Mouse (Mus musculus): ENCODE data around the gene Cdk5r1. TPM values are rescaled to one million over a fixed set of nuclear protein-coding genes. Genes with fewer than 3 reads are reported as not detected.
A peak's percentile ranks its signal among the peaks of the same experiment; 100 is the strongest.

The Cdk5r1 gene
- total RNA-seq, 2 experiments from 2014 or later: 359 to 367 TPM

DNA sequence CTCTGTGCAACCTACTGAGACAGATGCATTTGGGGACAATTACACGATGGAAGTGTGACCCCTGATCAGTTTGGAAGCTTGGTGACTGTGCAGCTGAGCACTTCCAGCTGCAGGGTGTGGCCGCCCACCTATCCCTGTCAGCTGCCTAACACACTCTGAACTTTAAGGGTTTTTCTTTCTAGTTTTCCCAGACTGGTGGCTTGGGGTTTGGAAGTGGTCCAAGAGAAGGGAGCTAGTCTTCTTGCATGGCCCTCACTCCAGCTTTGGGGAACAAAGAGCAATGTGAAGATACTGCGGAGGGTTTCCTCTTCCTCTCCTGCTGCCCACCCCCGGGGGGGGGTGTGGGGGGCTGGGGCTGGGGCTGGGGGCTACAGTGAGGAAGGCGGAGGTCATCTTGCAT is 2.6 kb downstream of the Cdk5r1 start:
- intact Hi-C loops (cut with DNase I): loop anchor here (5.0 kb wide), 3 partner anchors 38 to 193 kb away; no protein-coding TSS in a partner anchor
- DNase-seq (ENCODE audit: low spot score in 2 of 2): no peak

DNA sequence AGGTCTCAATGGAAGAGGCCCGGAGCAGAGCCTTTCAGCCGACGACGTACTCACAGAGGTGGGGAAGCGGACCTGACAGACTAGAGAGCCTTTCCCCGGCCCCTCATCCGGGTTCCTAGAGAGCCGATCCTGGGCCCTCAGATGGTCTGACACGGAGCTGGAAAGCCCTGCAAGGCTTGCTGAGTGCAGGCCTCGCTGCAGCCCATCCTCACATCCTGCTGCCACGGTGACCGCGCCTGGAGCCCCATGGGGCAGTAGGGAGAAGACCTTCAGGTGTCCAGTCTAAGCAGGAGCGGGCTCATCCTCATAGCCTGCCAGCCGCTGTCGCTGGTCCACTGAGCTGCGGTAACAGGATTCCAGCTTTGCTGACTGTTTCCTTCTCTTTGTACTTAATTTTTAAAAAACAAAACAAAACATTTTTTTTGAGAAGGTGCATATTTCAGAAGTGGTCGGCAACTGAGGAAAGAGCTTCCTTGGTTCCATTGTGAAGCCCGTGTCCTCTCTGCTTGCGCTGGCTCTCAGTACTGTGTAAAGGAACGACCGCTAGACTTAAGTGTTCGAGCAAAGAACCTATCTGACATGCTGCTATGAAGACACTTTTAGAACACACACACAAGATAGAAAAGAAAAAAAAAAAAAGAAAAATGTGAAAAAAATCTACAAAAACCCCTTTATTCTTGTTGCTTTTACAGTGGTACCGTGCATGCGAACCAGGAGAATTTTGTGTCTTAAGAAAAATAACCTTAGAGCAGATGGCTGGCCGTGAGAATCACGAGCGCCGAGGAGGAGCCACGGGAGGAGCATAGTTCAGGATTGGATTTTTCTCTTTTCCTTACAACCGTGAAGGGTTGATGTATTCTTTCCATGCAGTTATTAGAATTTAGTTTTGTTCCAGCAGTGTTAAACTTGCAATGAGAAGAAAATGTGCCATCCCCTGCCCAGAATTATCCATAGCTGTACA is 3.4 kb downstream of the Cdk5r1 start:
- no peak for DNase-seq (ENCODE audit: low spot score in 2 of 2)
- intact Hi-C loops (cut with DNase I): loop anchor here (5.0 kb wide), 3 partner anchors 37 to 192 kb away; no protein-coding TSS in a partner anchor

DNA sequence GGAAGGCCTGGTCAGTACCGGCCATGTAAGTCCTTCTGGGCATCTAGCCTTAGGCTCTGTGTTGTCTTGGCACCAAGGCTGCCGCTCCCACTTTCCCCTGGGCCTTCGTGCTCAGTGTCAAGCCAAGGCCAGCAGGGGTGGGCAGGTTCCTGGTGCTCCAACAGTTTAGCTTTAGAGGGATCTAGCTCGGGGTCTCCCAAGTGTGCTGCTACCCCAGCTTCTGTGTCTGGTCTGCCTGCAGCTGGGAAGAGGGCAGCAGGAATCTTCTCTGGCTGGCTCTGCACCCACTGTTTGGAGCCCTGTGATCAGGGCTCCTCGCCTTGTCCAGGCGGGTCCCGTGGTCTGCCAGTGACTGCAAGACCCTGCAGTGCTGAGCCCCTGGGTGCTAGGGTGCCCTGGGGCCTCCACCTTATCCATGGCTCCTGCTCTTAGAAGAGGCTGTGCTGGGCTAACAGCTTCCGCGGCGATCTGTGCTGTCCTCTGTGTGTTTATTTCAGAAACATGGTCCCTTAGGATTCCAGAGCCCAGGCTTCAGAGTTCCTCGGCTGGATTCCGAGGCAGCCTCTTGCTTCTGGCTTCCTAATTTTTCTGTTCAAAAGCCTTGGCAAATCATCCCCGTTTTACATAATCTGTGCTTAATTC is 4.7 kb downstream of the Cdk5r1 start:
- no peak for DNase-seq (ENCODE audit: low spot score in 2 of 2)
- intact Hi-C loops (cut with DNase I): no loop called here

DNA sequence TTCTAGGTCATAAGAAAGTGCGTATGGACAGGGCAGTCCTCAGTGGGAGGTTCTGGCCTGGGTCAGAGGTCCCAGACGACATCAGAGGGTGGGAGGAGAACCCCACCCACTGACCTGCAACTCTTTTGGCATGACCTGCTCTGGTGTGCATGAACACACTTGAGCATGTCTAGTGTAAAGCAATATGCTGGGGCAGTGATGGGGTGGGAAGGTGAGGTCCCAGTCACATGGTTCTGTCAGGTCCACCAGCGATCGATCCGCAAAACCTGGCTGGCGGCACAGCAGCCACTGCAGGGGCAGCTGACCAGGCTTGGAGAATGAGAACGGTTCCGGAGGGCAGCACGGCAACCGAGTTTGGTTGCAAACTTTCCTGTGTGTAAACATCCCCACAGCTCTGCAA is 5.5 kb downstream of the Cdk5r1 start:
- no peak for DNase-seq (ENCODE audit: low spot score in 2 of 2)

DNA sequence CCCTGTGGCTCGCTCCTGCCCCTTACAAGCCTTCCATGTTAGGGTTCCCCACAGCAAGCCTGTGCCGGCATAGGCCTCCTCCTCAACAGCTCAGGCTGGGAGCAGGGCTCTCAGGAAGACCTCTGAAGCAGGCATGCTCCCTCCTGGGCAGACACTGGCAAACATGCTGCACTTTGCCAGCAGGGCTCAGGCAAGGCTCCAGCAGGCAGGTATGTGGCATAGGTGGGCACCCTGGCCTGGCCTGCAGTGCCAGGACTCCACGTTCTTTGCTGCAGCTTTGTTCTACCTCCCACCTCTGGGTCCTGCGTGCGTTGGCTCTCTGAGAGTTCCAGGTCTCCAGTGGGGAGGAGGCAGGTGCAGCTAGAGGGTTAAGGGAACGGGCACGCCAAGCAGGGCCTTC is 6.1 kb downstream of the Cdk5r1 start:
- intact Hi-C loops (cut with DNase I): no loop called here
- DNase-seq (ENCODE audit: low spot score in 2 of 2): no peak

More for the DNA sequence above, 5.5 kb downstream of the Cdk5r1 start:
- intact Hi-C loops (cut with DNase I): no loop called here

DNA sequence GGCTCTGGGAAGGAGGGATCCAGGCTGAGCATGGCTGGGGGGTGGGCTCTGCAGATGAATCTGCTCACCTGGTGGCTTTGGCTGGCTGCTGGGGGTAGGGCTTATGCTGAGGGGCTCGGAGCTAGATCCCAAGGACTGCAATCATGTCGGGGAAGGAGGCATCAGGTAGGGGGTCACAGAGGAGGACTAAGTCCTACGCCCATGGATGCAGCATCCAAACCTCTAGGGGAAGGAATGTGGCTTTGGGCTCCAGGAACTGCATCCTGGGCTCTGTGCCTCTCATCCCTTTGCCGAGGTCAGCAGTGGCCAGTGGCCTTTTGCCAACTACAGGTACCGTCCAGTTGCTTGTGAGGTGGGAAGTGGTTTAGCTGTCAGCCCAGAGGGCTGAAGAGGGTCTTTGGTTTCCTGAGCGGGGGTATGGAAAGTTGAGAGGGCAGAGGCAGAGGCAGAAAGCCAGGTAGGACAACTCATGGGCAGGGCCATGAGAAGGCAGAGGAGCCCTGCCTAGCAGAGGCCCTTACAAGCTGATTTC is 6.8 kb downstream of the Cdk5r1 start:
- intact Hi-C loops (cut with DNase I): loop anchor here (2.0 kb wide), 1 partner anchor 119 kb away; no protein-coding TSS in a partner anchor
- DNase-seq (ENCODE audit: low spot score in 2 of 2): no peak

DNA sequence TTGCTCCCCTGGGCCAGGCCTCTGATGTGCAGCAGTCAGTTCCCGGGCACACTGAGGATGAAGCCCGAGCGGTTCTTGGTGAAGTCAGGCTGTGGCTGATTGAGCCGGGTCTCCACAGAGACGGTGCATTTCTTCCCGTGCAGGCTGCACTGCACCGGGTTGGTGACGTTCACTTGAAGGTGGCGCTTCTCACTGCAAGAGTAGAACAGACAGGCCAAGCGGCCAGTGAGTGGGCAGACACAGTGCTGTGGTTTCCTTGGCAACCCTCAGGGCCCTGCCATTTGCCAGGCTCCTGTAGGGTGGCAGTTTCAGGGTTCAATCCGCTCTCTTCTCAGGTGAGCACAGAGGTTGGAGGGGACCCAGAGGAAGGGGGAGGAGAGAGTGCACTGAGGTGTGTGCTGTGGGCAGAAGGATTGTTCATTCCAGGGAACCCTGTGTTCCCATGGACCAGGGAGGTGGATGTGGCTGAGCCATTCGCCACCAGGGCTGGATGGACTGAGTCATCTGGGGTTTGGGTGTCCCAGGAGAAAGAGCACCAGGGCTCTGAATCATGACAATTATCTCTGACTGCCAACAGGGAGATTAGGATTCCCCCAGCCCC is 7.5 kb downstream of the Cdk5r1 start:
- DNase-seq (ENCODE audit: low spot score in 2 of 2): peak; percentile 88 to 94
- intact Hi-C loops (cut with DNase I): loop anchor here (2.0 kb wide), 1 partner anchor 119 kb away; no protein-coding TSS in a partner anchor

DNA sequence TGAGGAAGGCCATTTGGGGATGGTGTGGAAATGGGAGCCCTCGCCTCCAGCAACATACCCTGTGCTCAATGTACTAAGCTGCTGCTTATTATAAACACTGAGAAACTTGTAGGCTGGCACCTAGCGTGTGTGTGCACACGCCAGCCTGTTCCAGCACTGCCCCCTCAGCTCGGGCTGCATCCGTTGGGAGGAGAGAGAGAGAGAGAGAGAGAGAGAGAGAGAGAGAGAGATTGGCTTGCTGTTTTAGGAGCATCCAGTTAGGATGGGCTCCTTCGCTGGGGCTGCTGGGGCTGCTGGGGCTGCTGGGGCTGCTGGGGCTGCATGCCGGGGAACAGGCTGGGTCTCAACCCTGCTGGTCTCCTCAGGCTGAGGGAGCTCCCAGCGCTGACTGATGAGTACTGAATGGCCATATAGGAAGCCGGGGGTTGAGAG is 8.3 kb downstream of the Cdk5r1 start:
- DNase-seq (ENCODE audit: low spot score in 2 of 2): peak; percentile 68 to 83
- intact Hi-C loops (cut with DNase I): loop anchor here (2.0 to 5.0 kb wide), 2 partner anchors 77 to 118 kb away; no protein-coding TSS in a partner anchor

DNA sequence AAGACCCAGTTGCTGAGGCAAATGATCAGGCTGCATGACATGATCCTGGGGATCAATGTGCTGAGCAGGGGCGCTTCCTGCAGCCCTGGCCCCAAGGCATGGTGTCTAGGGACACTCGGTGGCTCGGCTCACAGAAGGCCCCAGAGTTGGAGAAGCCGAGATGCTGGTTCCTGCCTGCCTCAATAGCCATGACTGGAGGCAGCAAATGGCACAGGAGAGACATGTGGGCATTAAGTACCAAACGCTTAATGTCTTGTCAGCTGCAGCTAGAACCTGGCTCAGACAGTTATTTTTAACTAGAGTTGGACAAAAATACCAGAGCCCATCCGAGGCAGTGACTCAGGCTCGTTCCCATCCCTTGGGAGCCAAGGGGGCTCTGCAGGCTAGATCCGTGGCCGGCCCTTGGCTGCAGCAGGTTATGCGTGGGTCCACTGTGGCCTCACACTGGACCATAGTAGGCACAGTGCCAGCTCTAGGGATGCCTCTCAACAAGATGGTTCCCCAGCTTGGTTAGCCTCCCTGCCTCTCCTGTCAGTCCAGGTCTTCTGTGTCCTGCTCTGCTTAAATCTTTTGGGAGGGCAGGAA is 8.9 kb downstream of the Cdk5r1 start:
- no peak for DNase-seq (ENCODE audit: low spot score in 2 of 2)
- intact Hi-C loops (cut with DNase I): loop anchor here (2.0 to 5.0 kb wide), 2 partner anchors 77 to 117 kb away; no protein-coding TSS in a partner anchor

DNA sequence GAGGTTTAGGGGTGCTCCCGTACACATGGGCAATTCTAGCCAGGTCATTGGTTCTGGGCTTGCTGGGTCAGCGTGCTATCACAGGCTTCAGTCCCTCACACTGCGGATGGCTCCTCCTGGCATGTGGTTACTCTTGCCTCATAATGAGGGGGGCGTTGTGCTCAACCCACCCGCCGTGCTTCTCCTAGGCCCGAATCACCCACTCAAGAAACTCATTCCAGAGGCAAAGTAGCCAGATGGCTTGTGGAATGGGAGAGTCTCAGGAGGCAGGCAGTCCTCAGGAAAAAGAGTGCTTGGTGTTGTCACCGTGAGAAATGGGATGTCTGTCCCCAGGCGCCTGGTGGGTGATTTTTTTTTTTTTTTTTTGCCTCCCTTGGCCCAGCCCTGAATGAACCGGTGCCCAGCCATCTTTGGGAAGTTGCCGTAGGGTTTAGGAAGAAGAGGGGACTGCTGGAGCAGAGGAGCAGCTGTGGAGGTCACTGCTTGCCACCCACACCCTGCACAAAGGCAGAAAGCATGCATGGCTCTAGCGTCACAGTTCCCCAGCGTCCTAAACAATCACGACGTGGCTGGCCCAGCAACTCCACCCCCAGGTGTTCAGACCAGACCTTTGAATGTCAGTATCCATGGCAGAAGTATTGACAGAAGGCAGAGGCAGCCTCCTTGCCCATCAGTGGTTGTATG is 11.2 kb downstream of the Cdk5r1 start:
- peak in 1 of 2 experiments; percentile 55 for DNase-seq (ENCODE audit: low spot score in 2 of 2)
- intact Hi-C loops (cut with DNase I): loop anchor here (5.0 kb wide), 1 partner anchor 74 kb away; no protein-coding TSS in a partner anchor

DNA sequence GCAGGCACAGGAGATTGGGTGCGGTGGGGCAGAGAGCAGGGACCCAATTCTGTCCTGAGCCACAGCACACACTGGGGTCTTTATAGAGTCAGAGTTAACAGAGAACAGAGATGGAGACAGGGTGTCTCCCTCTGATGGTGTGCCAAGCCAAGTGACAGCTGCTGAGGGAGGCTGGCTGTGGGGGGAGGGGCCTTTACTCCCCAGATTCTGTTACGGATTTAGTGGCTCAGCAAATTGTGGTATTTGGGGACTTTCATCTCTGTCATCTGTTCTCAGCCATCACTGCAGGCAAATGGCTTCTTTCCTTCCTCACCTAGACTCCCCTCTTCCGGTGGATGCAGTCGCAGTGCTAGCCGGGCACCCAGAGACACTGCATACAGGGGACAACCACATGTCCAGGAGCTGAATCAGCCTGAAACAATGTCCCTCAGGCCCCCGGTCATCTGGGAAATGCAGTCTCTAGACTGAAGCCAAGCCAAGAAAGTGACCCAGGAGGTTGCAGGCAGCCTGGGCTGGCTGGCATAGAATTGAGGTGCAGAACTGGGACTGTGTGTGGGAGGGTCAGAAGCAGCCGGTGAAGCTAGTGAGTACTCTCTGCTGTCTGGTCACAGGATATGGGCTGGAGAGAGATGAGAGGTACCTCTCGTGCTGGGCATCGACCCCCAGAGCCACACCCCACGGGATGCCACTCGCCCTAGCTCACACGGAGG is 12.5 kb downstream of the Cdk5r1 start:
- DNase-seq (ENCODE audit: low spot score in 2 of 2): peak; percentile 76 to 81

DNA sequence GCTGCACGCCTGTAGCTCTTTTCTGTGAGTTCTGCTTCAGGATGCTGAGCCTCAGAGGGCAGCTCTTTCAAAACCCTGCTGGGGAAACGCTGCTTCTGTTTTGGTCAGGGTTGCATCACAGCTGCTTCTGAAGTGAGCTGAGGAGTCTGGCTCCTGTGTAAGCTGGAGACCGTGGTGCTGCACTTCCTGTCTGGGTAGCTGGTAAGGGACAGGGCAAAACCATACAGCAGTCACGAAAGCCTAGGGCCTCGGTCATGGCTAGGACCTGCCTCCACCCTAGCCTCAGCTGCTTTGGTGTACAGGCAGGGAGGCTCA is 13.0 kb downstream of the Cdk5r1 start:
- intact Hi-C loops (cut with DNase I): loop anchor here (5.0 kb wide), 1 partner anchor 72 kb away; no protein-coding TSS in a partner anchor
- DNase-seq (ENCODE audit: low spot score in 2 of 2): no peak

More for the DNA sequence above, 12.5 kb downstream of the Cdk5r1 start:
- intact Hi-C loops (cut with DNase I): loop anchor here (5.0 kb wide), 1 partner anchor 73 kb away; no protein-coding TSS in a partner anchor

DNA sequence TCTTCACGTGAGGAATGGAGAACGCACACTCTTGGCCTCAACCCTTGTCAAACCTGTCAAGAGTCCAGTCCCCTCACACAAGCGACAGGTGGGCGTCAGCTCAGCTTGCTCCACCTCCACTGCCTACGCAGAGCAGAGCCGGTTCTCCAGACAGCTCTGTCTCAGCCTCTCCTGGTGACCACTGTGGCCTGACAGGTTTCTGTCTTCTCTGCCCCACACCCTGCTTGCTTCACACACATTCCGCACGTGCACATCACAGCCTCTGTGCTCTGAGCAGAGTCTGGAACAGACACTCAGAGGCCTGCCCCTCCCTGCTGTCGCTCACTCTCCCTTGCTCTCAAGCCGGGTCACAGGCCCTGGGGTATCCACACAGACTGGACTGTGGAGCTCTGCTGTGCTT is 14.0 kb downstream of the Cdk5r1 start:
- DNase-seq (ENCODE audit: low spot score in 2 of 2): no peak
- intact Hi-C loops (cut with DNase I): no loop called here

DNA sequence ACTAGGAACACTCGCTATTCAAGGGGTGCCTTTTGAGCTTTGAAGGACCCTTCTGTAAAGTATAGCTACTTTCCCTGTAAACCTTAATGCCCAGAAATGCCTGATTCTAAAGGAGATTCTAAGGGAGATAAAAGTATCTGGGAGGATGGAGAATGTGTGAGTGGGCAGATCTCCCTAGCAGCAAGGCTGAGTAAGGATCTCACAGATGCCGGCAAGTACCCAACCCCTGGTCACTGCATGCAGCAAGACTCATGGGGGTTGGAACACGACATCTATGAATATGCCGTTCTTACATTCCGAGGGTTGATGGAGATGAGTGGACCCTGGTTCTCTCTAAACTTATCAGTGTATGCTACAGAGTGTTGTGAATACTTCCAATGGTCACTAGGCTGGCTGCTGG is 16.4 kb downstream of the Cdk5r1 start:
- no peak for DNase-seq (ENCODE audit: low spot score in 2 of 2)
- intact Hi-C loops (cut with DNase I): no loop called here

DNA sequence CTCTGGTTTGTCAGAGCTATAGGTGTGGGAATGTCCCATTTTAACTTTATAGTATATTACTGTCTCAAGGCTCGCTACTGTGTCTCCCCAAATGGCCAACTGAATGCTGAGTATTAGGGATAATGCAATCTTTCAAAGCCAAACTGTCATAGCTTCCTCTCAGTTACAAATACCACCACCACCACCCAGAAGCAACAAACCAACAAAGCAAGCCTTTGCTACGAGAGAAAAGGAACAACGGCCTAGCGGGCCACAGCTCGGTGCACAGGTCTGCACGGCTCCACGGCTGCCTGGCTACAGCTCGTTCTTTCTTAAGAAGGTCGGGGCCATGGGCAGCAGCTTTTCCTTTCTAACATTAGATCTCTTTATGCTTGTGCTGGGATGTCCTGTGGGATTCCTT is 18.0 kb downstream of the Cdk5r1 start:
- intact Hi-C loops (cut with DNase I): no loop called here
- no peak for DNase-seq (ENCODE audit: low spot score in 2 of 2)

DNA sequence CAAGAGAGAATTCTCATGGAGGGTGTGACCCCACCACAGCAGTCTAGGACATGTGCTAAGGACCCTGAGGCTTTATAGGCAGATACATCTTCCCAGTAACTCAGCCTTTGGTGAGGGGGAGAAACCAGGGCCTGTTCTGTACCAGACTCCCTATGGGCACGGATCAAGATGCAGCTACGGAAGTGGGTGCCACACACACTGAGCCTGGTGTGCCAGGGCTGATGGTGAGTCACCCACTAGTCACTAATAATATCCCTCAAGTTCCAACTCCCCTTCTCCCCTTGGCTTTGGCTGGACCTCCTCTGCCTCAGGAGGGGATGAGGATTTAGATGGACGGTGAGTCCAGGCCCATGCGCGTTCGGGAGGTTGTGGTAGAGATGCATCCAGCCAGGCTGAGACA is 19.1 kb downstream of the Cdk5r1 start:
- intact Hi-C loops (cut with DNase I): no loop called here
- no peak for DNase-seq (ENCODE audit: low spot score in 2 of 2)

DNA sequence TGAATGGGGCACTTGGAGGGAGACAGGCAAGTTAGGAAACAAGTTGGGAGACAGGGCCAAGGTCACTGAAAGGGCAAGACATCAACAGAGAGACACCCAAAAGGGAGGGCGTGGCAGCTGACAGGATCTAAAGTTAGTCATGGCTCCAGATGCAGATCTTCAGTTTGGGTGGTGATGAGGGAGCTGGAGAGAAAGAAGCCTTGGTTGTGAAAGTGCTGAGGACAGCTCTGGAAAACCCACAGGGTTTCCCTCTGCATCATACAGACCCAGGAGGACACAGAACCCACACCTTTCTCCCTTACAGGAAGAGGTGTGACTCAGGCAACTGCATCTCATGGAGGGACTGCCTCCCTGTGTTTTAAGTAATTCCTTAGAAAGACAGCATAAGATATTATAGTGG is 19.8 kb downstream of the Cdk5r1 start:
- DNase-seq (ENCODE audit: low spot score in 2 of 2): no peak
- intact Hi-C loops (cut with DNase I): no loop called here

Measured in left cerebral cortex, postnatal 14 days (tissue).